Mouse (Mus musculus) liver, embryonic 18 days (tissue): ENCODE measurements around the gene Wwc1. TPM values are rescaled to one million over a fixed set of nuclear protein-coding genes. Genes with fewer than 3 reads are reported as not detected.

ENCODE experiments used
- polyA plus RNA-seq: library from polyadenylated mRNA; depleted of rRNA; stranded (reverse); fragments of >200 nt; gene quantifications from 2 replicates; pipeline ENCODE4 v1.2.3, GENCODE M21; 2012; rRNA removed

The Wwc1 gene
- polyA plus RNA-seq: 7.3 and 8.0 TPM in 2 replicates

DNA sequence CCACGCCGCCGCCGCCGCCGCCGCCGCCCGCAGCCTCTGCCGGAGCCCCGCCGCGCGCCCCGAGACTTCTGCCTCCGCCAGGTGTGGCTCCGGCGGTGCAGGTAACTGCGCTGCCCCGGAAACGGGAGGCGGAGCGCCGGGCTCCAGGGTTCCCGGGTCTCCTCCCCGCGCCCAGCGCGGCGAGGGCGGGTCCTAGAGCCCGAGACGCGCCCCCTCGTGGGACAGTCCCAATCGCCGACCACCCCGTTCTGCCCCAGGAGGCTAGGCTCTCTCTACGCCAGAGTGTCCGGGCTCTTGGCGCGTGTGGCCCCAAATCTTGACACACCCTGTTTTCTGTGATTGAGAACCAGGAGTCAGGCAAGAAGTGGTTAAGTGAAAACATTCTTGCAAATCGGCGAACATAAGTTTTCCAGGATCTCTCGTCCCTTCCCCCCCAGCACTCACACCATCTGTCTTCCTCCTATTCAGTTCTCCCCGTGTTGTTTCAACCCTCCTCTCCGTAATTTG lies at the start of gene Wwc1:
Gene Wwc1, minus strand, starts transcription at position 117 of the 507 bp plus-strand sequence.

DNA sequence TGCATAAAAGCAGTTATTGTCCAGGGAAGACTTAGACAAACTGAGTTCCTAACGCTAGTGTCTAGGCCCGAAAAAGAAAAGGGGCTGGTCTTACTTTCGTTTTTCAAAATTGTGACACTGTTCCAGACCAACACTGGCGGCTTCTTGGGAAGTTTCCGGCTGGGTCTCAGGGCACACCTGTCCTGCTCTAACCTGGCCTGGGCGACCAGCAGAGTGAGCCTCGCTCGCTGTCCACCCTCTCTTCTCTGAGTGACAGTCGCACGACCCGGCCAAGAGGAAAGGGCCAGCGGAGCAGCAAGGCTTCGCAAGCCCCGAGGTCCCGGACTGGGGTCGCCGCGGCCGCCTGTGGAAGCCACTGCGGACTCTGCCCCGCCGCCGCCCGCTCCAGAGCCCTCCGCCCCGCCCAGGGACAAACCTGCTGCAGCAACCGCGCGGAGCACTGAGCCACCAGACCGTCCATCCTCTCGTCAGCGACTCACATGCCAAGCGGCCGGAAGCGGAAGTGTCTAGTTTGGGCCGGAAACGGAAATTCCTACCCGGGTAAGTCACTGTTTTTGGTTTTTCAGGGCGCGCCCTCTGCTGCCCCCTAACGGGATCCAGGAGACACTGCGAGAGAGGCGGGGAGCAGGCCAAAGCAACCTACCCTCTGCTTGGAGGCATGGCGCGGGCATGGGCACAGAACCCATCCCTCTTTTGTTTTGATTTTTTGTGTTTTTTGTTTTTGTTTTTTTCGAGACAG lies 146.1 kb downstream of the Wwc1 start, which contains the start of gene Rars:
Gene Rars, minus strand, starts transcription at position 485 of the 739 bp plus-strand sequence.

DNA sequence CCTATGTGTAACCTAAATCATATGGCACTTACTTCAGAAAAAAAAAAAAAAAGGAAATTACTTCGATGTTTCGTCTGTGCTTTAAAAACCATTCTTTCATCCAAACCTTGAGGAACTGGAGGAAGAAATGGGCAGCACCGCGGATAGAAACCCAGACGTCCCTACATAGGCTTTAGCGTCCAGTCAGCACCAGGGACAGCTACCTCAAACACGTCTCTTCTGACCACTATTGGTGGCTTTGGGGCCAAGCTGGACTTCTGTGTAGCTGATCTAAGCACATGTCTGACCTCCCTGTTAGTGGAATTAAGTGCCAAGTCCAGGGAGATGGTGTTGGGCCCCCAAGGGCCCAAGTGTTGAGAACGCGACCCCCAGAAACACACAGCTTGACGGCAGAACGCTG lies 181.5 kb downstream of the Wwc1 start, which contains the start of gene Fbll1:
Gene Fbll1, minus strand, starts transcription at position 11 of the 400 bp plus-strand sequence.

Other genes with a start within 250 kb of the Wwc1 start
- 5.6 and 5.9 TPM in 2 replicates for gene Pank3, start 211.0 kb downstream of the Wwc1 start, polyA plus RNA-seq
- gene Fbll1, start 181.6 kb downstream of the Wwc1 start, polyA plus RNA-seq: 0.02 TPM in 1 of 2 replicates, not detected in the other
- gene Rars, start 146.0 kb downstream of the Wwc1 start, polyA plus RNA-seq: 27.6 and 28.6 TPM in 2 replicates